1 mouse cellular context compared by ENCODE assay signal in genomic region chr11:77802341-77802865, GRCm38 (mm10).
TF ChIP-seq lines count a peak whose summit lies in the region.

No protein-coding gene starts in this region.

TF ChIP-seq in CH12.LX, 34 proteins besides CTCF, POLR2A, EP300 and RAD21 (continued from another document):
- TF ChIP-seq CHD1 (IDR thresholded peaks at IDR 0.05; ENCODE audit: low read depth, low read length) (no peak), NELFE (IDR thresholded peaks at IDR 0.05; ENCODE audit: low read depth, low read length) (peak; percentile 67; the same call in 1 of the 2 replicates), SMC3 (IDR thresholded peaks at IDR 0.05; ENCODE audit: low read depth, low read length) (no peak)
